Comparison of ENCODE assay signal across 10 mouse cellular contexts in the genomic region with DNA sequence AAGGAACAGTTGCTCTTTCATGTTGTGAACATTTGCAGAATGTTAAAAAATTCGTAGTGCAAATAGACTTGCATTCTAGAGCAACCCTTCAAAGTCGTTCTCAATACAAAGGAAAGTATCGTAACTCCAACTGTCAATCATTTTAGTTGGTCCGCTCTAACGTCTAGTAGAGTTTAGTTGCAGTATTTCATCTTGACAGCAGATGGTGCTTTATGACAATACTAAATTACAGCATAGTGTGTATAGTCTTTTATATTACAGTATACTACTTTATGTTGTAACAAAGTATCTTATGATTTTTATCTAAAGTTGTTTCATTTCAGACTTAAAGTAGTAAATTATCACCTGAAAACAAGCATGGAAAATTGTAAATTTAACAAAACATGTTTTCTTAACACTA.
DNase-seq lines count a peak whose midpoint lies in the region; ATAC-seq and TF ChIP-seq lines count a peak whose summit lies in the region.
"Had no signal": no experiment of that assay in that cellular context is flagged by ENCODE, and none has a peak within 500 bp of the region (broad histone marks: within the 10 kb centered on the region; RNA-seq: fewer than 3 reads in every experiment).

No protein-coding gene starts in this region.

- peak; percentile 9 for DNase-seq in kidney, adult 2 months
- no peak for DNase-seq in midbrain, postnatal 0 days (ENCODE audit: low spot score)
- DNase-seq in midbrain, embryonic 10.5 days (ENCODE audit: low spot score): no peak
- DNase-seq in c-Kit-positive CD71-positive TER-119-negative erythroid progenitor cells, embryonic 14.5 days (ENCODE audit: low read depth): peak; percentile 7
- no peak for DNase-seq in adrenal gland, adult 18-20 months (ENCODE audit: low spot score in 2 of 2)
- DNase-seq: kidney, postnatal 14 days had no signal

- no peaks in the 10 kb centered on the region for H3K4me1 ChIP-seq in kidney, adult 2 months (ENCODE audit: control insufficient read depth, insufficient read depth, low read length)
- H3K4me1 ChIP-seq in kidney, embryonic 16.5 days (ENCODE audit: insufficient read depth, low read length): no peaks in the 10 kb centered on the region
- H3K4me1 ChIP-seq in midbrain, postnatal 0 days (ENCODE audit: insufficient read depth, low read length): no peaks in the 10 kb centered on the region
- H3K4me1 ChIP-seq in midbrain, embryonic 10.5 days: peaks cover 5% of the 10 kb centered on the region
- H3K4me1 ChIP-seq: hindbrain, embryonic 15.5 days had no signal

- H3K27ac ChIP-seq in kidney, adult 2 months (ENCODE audit: insufficient read depth, low read depth, low read length): no peak overlapping the region
- H3K27ac ChIP-seq in kidney, embryonic 16.5 days (ENCODE audit: low read length): no peak overlapping the region
- H3K27ac ChIP-seq in midbrain, postnatal 0 days (ENCODE audit: low read depth, low read length): no peak overlapping the region
- H3K27ac ChIP-seq in midbrain, embryonic 10.5 days (replicated peaks): no peak overlapping the region
- H3K27ac ChIP-seq: hindbrain, embryonic 15.5 days; macrophage had no signal

- H3K4me2 ChIP-seq in kidney, embryonic 16.5 days (replicated peaks; ENCODE audit: low read depth, low read length): no peak overlapping the region
- H3K4me2 ChIP-seq in midbrain, postnatal 0 days (ENCODE audit: low read depth, low read length, poor library complexity, severe bottlenecking): no peak overlapping the region
- H3K4me2 ChIP-seq: hindbrain, embryonic 15.5 days had no signal

- no peaks in the 10 kb centered on the region for H3K27me3 ChIP-seq in kidney, adult 2 months (replicated peaks; ENCODE audit: control insufficient read depth, insufficient read depth, low read length)
- H3K27me3 ChIP-seq in kidney, embryonic 16.5 days (ENCODE audit: insufficient read depth, low read length): no peaks in the 10 kb centered on the region
- no peaks in the 10 kb centered on the region for H3K27me3 ChIP-seq in midbrain, postnatal 0 days (ENCODE audit: insufficient read depth, low read length)
- H3K27me3 ChIP-seq in midbrain, embryonic 10.5 days (ENCODE audit: low read depth, poor library complexity, severe bottlenecking): no peaks in the 10 kb centered on the region
- H3K27me3 ChIP-seq: hindbrain, embryonic 15.5 days had no signal

- no peak overlapping the region for H3K9ac ChIP-seq in kidney, embryonic 16.5 days (replicated peaks; ENCODE audit: low read length)
- no peak overlapping the region for H3K9ac ChIP-seq in midbrain, postnatal 0 days (replicated peaks; ENCODE audit: low read length, poor library complexity, severe bottlenecking)
- H3K9ac ChIP-seq: hindbrain, embryonic 15.5 days had no signal

- H3K9me3 ChIP-seq in kidney, embryonic 16.5 days (ENCODE audit: low read length): no peaks in the 10 kb centered on the region
- no peaks in the 10 kb centered on the region for H3K9me3 ChIP-seq in midbrain, postnatal 0 days (ENCODE audit: low read length)
- no peaks in the 10 kb centered on the region for H3K9me3 ChIP-seq in midbrain, embryonic 10.5 days (replicated peaks)
- H3K9me3 ChIP-seq: hindbrain, embryonic 15.5 days had no signal

- H3K36me3 ChIP-seq in kidney, adult 2 months (ENCODE audit: control insufficient read depth, insufficient read depth, low read length): no peaks in the 10 kb centered on the region
- H3K36me3 ChIP-seq in kidney, embryonic 16.5 days (ENCODE audit: insufficient read depth, low read length): 0 out of 2 replicates have a peak, but pooled peaks cover 7% of the 10 kb centered on the region
- no peaks in the 10 kb centered on the region for H3K36me3 ChIP-seq in midbrain, postnatal 0 days (ENCODE audit: insufficient read depth, low read length)
- H3K36me3 ChIP-seq in midbrain, embryonic 10.5 days: peaks cover 7% of the 10 kb centered on the region
- H3K36me3 ChIP-seq: hindbrain, embryonic 15.5 days had no signal

- 82% methylated on average over 5 of the region's 5 CpGs for WGBS in kidney, adult 2 months
- WGBS in kidney, embryonic 16.5 days: 75% methylated on average over 5 of the region's 5 CpGs
- 84% methylated on average over 5 of the region's 5 CpGs for WGBS in midbrain, postnatal 0 days
- WGBS in midbrain, embryonic 10.5 days: 90% methylated on average over 5 of the region's 5 CpGs

- H3K4me3 ChIP-seq in kidney, adult 2 months (ENCODE audit: insufficient read depth, low read depth, low read length): no peak overlapping the region
- H3K4me3 ChIP-seq in kidney, embryonic 16.5 days (ENCODE audit: low read length): no peak overlapping the region
- no peak overlapping the region for H3K4me3 ChIP-seq in midbrain, postnatal 0 days (ENCODE audit: low read depth, low read length)
- H3K4me3 ChIP-seq in midbrain, embryonic 10.5 days: no peak overlapping the region
- H3K4me3 ChIP-seq: hindbrain, embryonic 15.5 days had no signal

- ATAC-seq in kidney, embryonic 16.5 days (ENCODE audit: low FRiP score, low TSS enrichment): no peak
- no peak for ATAC-seq in midbrain, postnatal 0 days (ENCODE audit: low FRiP score)
- no peak for ATAC-seq in erythroid progenitor cell, adult 5-6 weeks (replicated peaks; ENCODE audit: low FRiP score, poor library complexity, severe bottlenecking)

- TF ChIP-seq POLR2A in kidney, adult 2 months (IDR thresholded peaks at IDR 0.05; ENCODE audit: low read depth, low read length): no peak

- no peak for TF ChIP-seq CTCF in kidney, adult 2 months (conservative IDR thresholded peaks at IDR 0.05; ENCODE audit: insufficient read depth, insufficient read length, low read depth, low read length)
- TF ChIP-seq CTCF in midbrain, postnatal 0 days (IDR thresholded peaks at IDR 0.05): peak; percentile 54

Comparison
In these comparisons a context has a peak if more than half of its experiments do, and no peak if none do; other contexts are left out.
1. DNase-seq: peak in kidney, adult 2 months (single experiment) and c-Kit-positive CD71-positive TER-119-negative erythroid progenitor cells, embryonic 14.5 days (single experiment); none in midbrain, postnatal 0 days (single experiment), midbrain, embryonic 10.5 days (single experiment) and adrenal gland, adult 18-20 months (0 of 2).